Mouse (Mus musculus): ENCODE data around the gene Nhsl2. TPM values are rescaled to one million over a fixed set of nuclear protein-coding genes. Genes with fewer than 3 reads are reported as not detected.

Gene Nhsl2
- polyA plus RNA-seq, 1 experiment from 2014 or later, result 1.1 TPM

DNA sequence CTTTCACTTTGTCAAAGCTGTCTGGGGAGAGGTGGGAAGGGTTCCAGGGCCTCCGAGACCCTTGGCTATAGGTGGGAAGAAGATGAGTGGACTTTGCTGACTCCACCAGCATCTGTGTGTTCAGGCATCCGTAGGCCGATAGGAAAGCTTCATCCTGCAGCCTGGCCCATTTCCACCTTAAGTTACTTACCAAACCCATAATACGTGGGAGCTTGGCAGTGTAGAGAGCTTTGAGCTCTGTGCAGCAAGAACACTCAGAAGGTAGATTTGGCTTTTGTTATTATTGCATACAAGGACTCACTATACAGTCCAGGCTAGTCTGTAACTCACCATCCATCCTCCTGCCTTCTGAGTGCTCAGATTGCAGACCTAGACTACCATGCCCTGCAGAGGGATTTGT lies 112.7 kb downstream of the Nhsl2 start:
- no peak for DNase-seq
- 70% methylated on average over 4 of the region's 4 CpGs for WGBS (ENCODE audit: insufficient replicate concordance)
- Histone ChIP-seq H3K4me3 (ENCODE audit: low read depth, low read length) (no peak overlapping the region), H3K9ac (replicated peaks) (no peak overlapping the region), H3K36me3 (replicated peaks; ENCODE audit: insufficient read depth, low read length) (no peaks in the 10 kb centered on the region), H3K9me3 (ENCODE audit: low read length) (no peaks in the 10 kb centered on the region), H3K27me3 (ENCODE audit: insufficient read depth, low read length) (0 out of 2 replicates have a peak, but pooled peaks cover 2% of the 10 kb centered on the region), H3K4me1 (ENCODE audit: insufficient read depth) (no peaks in the 10 kb centered on the region), H3K4me2 (ENCODE audit: low read depth, low read length) (no peak overlapping the region), H3K27ac (ENCODE audit: low read depth) (no peak overlapping the region)
- TF ChIP-seq EP300 (IDR thresholded peaks at IDR 0.05; ENCODE audit: low read depth), result no peak
- ATAC-seq, result no peak

DNA sequence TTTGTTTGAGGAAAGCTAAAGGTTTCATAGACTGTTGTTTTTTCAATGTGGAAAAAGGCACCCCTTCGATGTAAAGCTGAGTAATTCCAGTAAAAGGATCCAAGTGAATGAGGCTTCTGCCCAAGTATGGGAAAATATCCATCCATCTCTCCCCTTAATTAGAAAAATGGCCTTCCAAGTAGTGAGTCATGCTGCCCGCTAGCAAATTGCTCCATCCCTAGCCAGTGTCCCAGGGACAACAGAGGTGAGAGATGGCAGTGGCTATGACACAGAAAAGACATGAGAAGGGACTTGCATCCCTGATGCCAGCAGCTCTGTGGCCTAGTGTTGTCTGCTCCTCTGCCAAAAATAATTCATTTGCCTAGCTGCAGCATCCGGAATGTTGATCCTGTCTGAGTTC lies 114.5 kb downstream of the Nhsl2 start:
- H3K27ac ChIP-seq (ENCODE audit: low read depth), result no peak overlapping the region
- H3K4me2 ChIP-seq (ENCODE audit: low read depth, low read length), result no peak overlapping the region
- H3K27me3 ChIP-seq (ENCODE audit: insufficient read depth, low read length), result 0 out of 2 replicates have a peak, but pooled peaks cover 2% of the 10 kb centered on the region
- H3K36me3 ChIP-seq (replicated peaks; ENCODE audit: insufficient read depth, low read length), result no peaks in the 10 kb centered on the region
- H3K9me3 ChIP-seq (ENCODE audit: low read length), result no peaks in the 10 kb centered on the region
- H3K4me3 ChIP-seq (ENCODE audit: low read depth, low read length), result no peak overlapping the region
- H3K9ac ChIP-seq (replicated peaks), result no peak overlapping the region
- WGBS (ENCODE audit: insufficient replicate concordance), result 73% methylated on average over 3 of the region's 3 CpGs
- TF ChIP-seq CTCF (IDR thresholded peaks at IDR 0.05; ENCODE audit: low read depth) (no peak), EP300 (IDR thresholded peaks at IDR 0.05; ENCODE audit: low read depth) (no peak)
- H3K4me1 ChIP-seq (ENCODE audit: insufficient read depth), result no peaks in the 10 kb centered on the region
- DNase-seq (no peak), ATAC-seq (no peak)

DNA sequence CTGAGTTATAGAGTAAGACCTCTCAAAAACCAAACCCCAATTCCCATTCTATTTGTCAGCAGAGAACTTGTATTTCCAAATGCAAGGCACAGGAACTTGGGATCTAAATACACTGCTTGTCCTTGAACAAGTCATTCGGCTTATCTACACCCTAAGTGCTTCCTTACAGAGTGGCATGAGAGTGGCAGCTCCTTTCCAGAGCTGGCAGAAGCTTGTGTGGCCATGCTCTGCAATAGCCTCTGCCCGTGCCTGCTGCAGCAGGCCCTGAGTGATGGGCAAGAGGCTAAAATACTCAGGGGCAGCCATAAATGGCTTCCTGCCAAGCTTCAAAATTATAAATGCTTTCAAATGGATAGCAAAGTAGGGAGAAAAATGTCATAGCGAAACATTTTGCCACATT lies 123.8 kb downstream of the Nhsl2 start:
- no peak overlapping the region for H3K9ac ChIP-seq (replicated peaks)
- H3K27me3 ChIP-seq (ENCODE audit: insufficient read depth, low read length), result no peaks in the 10 kb centered on the region; the same call in 1 of the 2 replicates
- no peak overlapping the region for H3K4me3 ChIP-seq (ENCODE audit: low read depth, low read length)
- TF ChIP-seq EP300 (IDR thresholded peaks at IDR 0.05; ENCODE audit: low read depth) (no peak), CTCF (IDR thresholded peaks at IDR 0.05; ENCODE audit: low read depth) (no peak)
- no peak overlapping the region for H3K4me2 ChIP-seq (ENCODE audit: low read depth, low read length)
- H3K36me3 ChIP-seq (replicated peaks; ENCODE audit: insufficient read depth, low read length), result no peaks in the 10 kb centered on the region
- 70% methylated on average over 3 of the region's 3 CpGs for WGBS (ENCODE audit: insufficient replicate concordance)
- H3K4me1 ChIP-seq (ENCODE audit: insufficient read depth), result no peaks in the 10 kb centered on the region
- no peak for ATAC-seq
- H3K9me3 ChIP-seq (ENCODE audit: low read length), result no peaks in the 10 kb centered on the region
- DNase-seq, result no peak
- no peak overlapping the region for H3K27ac ChIP-seq (ENCODE audit: low read depth)

DNA sequence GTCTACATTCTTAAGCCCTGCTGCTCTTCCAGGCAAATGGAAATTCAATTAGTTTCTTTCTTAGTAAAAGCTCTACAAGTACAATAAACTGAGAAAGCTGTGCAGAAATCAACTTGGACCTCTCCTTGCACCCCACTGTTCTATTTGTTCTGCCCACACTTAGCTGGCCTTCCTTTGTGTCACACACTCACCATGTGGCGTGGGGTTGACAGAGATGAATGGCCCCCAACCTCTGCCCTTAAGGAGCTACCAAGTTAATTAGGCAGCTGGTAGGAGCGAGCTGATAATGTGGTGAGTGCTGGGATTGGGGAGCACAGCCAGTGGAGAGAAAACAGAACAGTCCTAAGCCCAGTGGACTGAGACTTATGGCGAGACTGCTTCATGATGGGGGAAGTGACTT lies 127.7 kb downstream of the Nhsl2 start:
- no peak overlapping the region for H3K4me3 ChIP-seq (ENCODE audit: low read depth, low read length)
- H3K36me3 ChIP-seq (replicated peaks; ENCODE audit: insufficient read depth, low read length), result no peaks in the 10 kb centered on the region
- no peak for ATAC-seq
- no peak overlapping the region for H3K27ac ChIP-seq (ENCODE audit: low read depth)
- whole genome bisulfite sequencing (ENCODE audit: insufficient replicate concordance), result 50% methylated on average over 3 of the region's 3 CpGs
- no peak overlapping the region for H3K9ac ChIP-seq (replicated peaks)
- TF ChIP-seq EP300 (IDR thresholded peaks at IDR 0.05; ENCODE audit: low read depth) (no peak), CTCF (IDR thresholded peaks at IDR 0.05; ENCODE audit: low read depth) (no peak)
- no peaks in the 10 kb centered on the region for H3K4me1 ChIP-seq (ENCODE audit: insufficient read depth)
- no peaks in the 10 kb centered on the region; the same call in 1 of the 2 replicates for H3K27me3 ChIP-seq (ENCODE audit: insufficient read depth, low read length)
- DNase-seq, result no peak
- H3K4me2 ChIP-seq (ENCODE audit: low read depth, low read length), result no peak overlapping the region
- H3K9me3 ChIP-seq (ENCODE audit: low read length), result no peaks in the 10 kb centered on the region

DNA sequence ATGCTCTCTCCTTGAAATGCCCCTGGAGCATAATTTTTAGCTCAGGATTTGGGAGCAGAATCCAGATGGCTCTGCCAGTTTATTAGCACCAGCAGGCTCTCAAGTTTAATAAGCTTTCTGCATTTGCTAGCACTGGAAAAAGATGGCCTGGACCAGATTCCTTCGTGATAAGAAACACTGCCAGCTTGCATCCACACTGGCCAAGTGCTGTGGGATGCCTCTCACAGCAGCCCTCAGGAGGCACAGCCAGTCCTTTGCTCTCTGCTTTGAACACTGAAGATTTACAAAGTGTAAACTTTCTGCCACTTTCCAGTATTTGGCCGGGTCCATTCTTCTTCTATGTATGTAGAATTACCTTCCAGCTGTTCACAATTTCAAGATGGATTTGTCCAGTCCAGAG lies 129.7 kb downstream of the Nhsl2 start:
- Histone ChIP-seq H3K27me3 (ENCODE audit: insufficient read depth, low read length) (no peaks in the 10 kb centered on the region; the same call in 1 of the 2 replicates), H3K9ac (replicated peaks) (no peak overlapping the region), H3K36me3 (replicated peaks; ENCODE audit: insufficient read depth, low read length) (no peaks in the 10 kb centered on the region), H3K4me1 (ENCODE audit: insufficient read depth) (no peaks in the 10 kb centered on the region), H3K9me3 (ENCODE audit: low read length) (no peaks in the 10 kb centered on the region), H3K4me3 (ENCODE audit: low read depth, low read length) (no peak overlapping the region), H3K4me2 (ENCODE audit: low read depth, low read length) (no peak overlapping the region), H3K27ac (ENCODE audit: low read depth) (no peak overlapping the region)
- no peak for ATAC-seq
- WGBS (ENCODE audit: insufficient replicate concordance), result 41% methylated on average over 2 of the region's 2 CpGs
- TF ChIP-seq EP300 (IDR thresholded peaks at IDR 0.05; ENCODE audit: low read depth) (no peak), CTCF (IDR thresholded peaks at IDR 0.05; ENCODE audit: low read depth) (no peak)
- DNase-seq, result no peak

DNA sequence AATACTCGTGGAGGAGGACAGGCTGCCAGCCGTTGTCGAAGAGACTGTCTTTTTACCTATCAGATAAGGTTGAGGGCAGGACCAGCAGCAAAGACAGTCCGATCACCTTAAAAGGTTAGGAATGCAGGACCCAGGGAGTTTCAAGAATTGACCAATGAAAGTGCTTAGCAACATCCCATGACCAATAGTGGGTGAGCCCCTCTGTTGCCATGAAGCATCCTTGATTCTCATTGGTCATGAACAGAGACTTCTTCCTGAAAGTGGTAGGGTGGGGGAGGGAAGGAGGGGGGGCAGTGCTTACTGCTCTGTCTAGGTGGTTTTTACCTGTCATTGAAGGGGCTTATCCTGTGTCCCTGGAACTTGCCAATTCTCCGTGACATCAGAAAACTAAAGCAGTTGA lies 130.1 kb downstream of the Nhsl2 start:
- H3K4me2 ChIP-seq (ENCODE audit: low read depth, low read length), result no peak overlapping the region
- 43% methylated on average over 5 of the region's 5 CpGs for WGBS (ENCODE audit: insufficient replicate concordance)
- no peak for DNase-seq
- H3K4me3 ChIP-seq (ENCODE audit: low read depth, low read length), result no peak overlapping the region
- H3K4me1 ChIP-seq (ENCODE audit: insufficient read depth), result no peaks in the 10 kb centered on the region
- no peaks in the 10 kb centered on the region; the same call in 1 of the 2 replicates for H3K27me3 ChIP-seq (ENCODE audit: insufficient read depth, low read length)
- H3K9me3 ChIP-seq (ENCODE audit: low read length), result no peaks in the 10 kb centered on the region
- ATAC-seq, result peak; percentile 41; the same call in 1 of the 2 replicates
- no peaks in the 10 kb centered on the region for H3K36me3 ChIP-seq (replicated peaks; ENCODE audit: insufficient read depth, low read length)
- no peak overlapping the region for H3K27ac ChIP-seq (ENCODE audit: low read depth)
- TF ChIP-seq CTCF (IDR thresholded peaks at IDR 0.05; ENCODE audit: low read depth), result no peak
- no peak for TF ChIP-seq EP300 (IDR thresholded peaks at IDR 0.05; ENCODE audit: low read depth)
- no peak overlapping the region for H3K9ac ChIP-seq (replicated peaks)

DNA sequence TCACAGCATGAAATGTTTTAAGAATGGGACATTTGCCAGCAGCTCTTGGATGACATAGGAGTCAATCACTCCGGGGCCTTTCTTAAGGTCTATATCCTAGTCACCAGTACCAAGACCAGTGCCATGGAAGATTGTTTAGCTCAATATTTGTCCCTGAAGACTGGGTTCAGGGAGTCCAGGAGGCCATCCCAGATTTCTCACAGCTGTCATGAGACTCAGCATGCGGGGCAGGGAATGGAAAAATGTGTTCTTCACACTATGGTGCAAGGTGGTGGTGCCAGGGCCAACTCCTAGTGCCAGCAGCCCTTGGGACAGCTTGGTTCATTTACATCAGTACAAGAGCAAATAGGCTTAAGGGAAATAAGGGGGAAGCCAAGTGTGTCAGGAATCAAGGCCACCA lies 131.4 kb downstream of the Nhsl2 start:
- 75% methylated on average over 2 of the region's 2 CpGs for WGBS (ENCODE audit: insufficient replicate concordance)
- H3K36me3 ChIP-seq (replicated peaks; ENCODE audit: insufficient read depth, low read length), result no peaks in the 10 kb centered on the region
- no peaks in the 10 kb centered on the region; the same call in 1 of the 2 replicates for H3K27me3 ChIP-seq (ENCODE audit: insufficient read depth, low read length)
- H3K9ac ChIP-seq (replicated peaks), result no peak overlapping the region
- DNase-seq (no peak), ATAC-seq (no peak)
- no peak overlapping the region for H3K4me2 ChIP-seq (ENCODE audit: low read depth, low read length)
- no peak for TF ChIP-seq EP300 (IDR thresholded peaks at IDR 0.05; ENCODE audit: low read depth)
- TF ChIP-seq CTCF (IDR thresholded peaks at IDR 0.05; ENCODE audit: low read depth), result no peak
- no peaks in the 10 kb centered on the region for H3K4me1 ChIP-seq (ENCODE audit: insufficient read depth)
- H3K27ac ChIP-seq (ENCODE audit: low read depth), result no peak overlapping the region
- no peak overlapping the region for H3K4me3 ChIP-seq (ENCODE audit: low read depth, low read length)
- H3K9me3 ChIP-seq (ENCODE audit: low read length), result no peaks in the 10 kb centered on the region

Data from liver, postnatal 0 days (tissue).